Mouse (Mus musculus) CH12.LX (cell line): Measurements from ENCODE around the gene St6gal1. TPM values are rescaled to one million over a fixed set of nuclear protein-coding genes. Genes with fewer than 3 reads are reported as not detected.

Experiments
- DNase-seq: peaks from one replicate; pipeline ENCODE4 v3.0.0-alpha.2; 2013; ENCODE audit errors: extremely low read depth
- H3K27ac ChIP-seq: 2 replicates; pipeline ENCODE4 v1.5.1; 2012; ENCODE audit warnings: low read depth, mild to moderate bottlenecking, control low read depth, moderate library complexity; ENCODE audit not compliant: insufficient read depth
- H3K27me3 ChIP-seq: replicated peaks from 2 replicates; pipeline ENCODE3; 2012; ENCODE audit warnings: inconsistent platforms
- H3K36me3 ChIP-seq, 2 experiments: replicated peaks in 1 of 2; 2 replicates each; pipeline versions ENCODE3 to v1.6.1; 2012; ENCODE audit warnings: inconsistent platforms in 1 of 2, low read length in 1 of 2, mild to moderate bottlenecking in 1 of 2, mixed read lengths in 1 of 2, moderate library complexity in 1 of 2; ENCODE audit not compliant: control insufficient read depth in 1 of 2, insufficient read depth in 1 of 2
- H3K4me1 ChIP-seq, 2 experiments: 2 replicates each; pipeline ENCODE4 v1.6.1; 2012; ENCODE audit warnings: inconsistent platforms in 1 of 2, moderate library complexity in 1 of 2; ENCODE audit not compliant: insufficient read depth in 2 of 2, control insufficient read depth in 1 of 2
- H3K4me2 ChIP-seq: 2 replicates; pipeline ENCODE4 v1.6.1; 2012; ENCODE audit warnings: low read depth, mild to moderate bottlenecking, control low read depth; ENCODE audit not compliant: poor library complexity, insufficient read depth, severe bottlenecking
- H3K4me3 ChIP-seq, 3 experiments: fragments of 150-350 bp in 1 of 3; sonication (generic) in 1 of 3; replicated peaks in 1 of 3; 2 replicates each; pipeline versions ENCODE3 to v1.5.1; 2011 to 2012; ENCODE audit warnings: low read depth in 2 of 3, low read length in 2 of 3, mild to moderate bottlenecking in 2 of 3, moderate library complexity in 2 of 3, control low read depth in 1 of 3, improper control_type of control experiment in 1 of 3, inconsistent platforms in 1 of 3, mixed read lengths in 1 of 3; ENCODE audit not compliant: poor library complexity in 1 of 3
- H3K79me2 ChIP-seq: replicated peaks from 2 replicates; pipeline ENCODE4 v1.6.1; 2012; ENCODE audit warnings: mild to moderate bottlenecking, moderate library complexity; ENCODE audit not compliant: control insufficient read depth, poor library complexity, insufficient read depth, severe bottlenecking; ENCODE audit errors: extremely low read depth
- H3K9ac ChIP-seq: 2 replicates; pipeline ENCODE4 v1.6.1; 2012; ENCODE audit warnings: low read depth, mild to moderate bottlenecking, control low read depth, moderate library complexity; ENCODE audit not compliant: insufficient read depth
- H3K9me3 ChIP-seq: replicated peaks from 2 replicates; pipeline ENCODE3; 2012; ENCODE audit warnings: low read length, inconsistent platforms, mixed read lengths
- CHD1 ChIP-seq: IDR thresholded peaks from 2 replicates; pipeline ENCODE4 v1.6.1; 2012; ENCODE audit warnings: low read depth, low read length, improper control_type of control experiment, inconsistent platforms
- CTCF ChIP-seq, 2 experiments: IDR thresholded peaks in 1 of 2; conservative IDR thresholded peaks in 1 of 2; 2 replicates each; pipeline ENCODE4 v1.5.1; 2011 to 2012; ENCODE audit warnings: low read depth in 2 of 2, low read length in 2 of 2, improper control_type of control experiment in 1 of 2, inconsistent platforms in 1 of 2, mild to moderate bottlenecking in 1 of 2, moderate library complexity in 1 of 2
- ETS1 ChIP-seq: conservative IDR thresholded peaks from 2 replicates; pipeline ENCODE4 v1.6.1; 2012; ENCODE audit warnings: low read depth, mild to moderate bottlenecking, inconsistent platforms, low read length, improper control_type of control experiment, moderate library complexity
- IRF4 ChIP-seq: IDR thresholded peaks from 2 replicates; pipeline ENCODE4 v1.6.1; 2014; ENCODE audit warnings: low read depth, mild to moderate bottlenecking, inconsistent platforms, low read length, improper control_type of control experiment
- JUND ChIP-seq: conservative IDR thresholded peaks from 2 replicates; pipeline ENCODE4 v1.6.1; 2011; ENCODE audit warnings: low read depth, low read length, improper control_type of control experiment
- MAFK ChIP-seq: IDR thresholded peaks from 2 replicates; pipeline ENCODE4 v1.6.1; 2011; ENCODE audit warnings: low read length, improper control_type of control experiment; ENCODE audit not compliant: insufficient replicate concordance
- NELFE ChIP-seq: IDR thresholded peaks from 2 replicates; pipeline ENCODE4 v1.6.1; 2011; ENCODE audit warnings: low read depth, low read length, improper control_type of control experiment
- POLR2AphosphoS2 ChIP-seq: IDR thresholded peaks from 2 replicates; pipeline ENCODE4 v1.6.1; 2011; ENCODE audit warnings: low read depth, low read length, improper control_type of control experiment
- RAD21 ChIP-seq: IDR thresholded peaks from 2 replicates; pipeline ENCODE4 v1.6.1; 2011; ENCODE audit warnings: low read depth, mild to moderate bottlenecking, low read length, improper control_type of control experiment, moderate library complexity
- SIN3A ChIP-seq: IDR thresholded peaks from 2 replicates; pipeline ENCODE4 v1.6.1; 2012; ENCODE audit warnings: low read length, improper control_type of control experiment, inconsistent platforms
- SMC3 ChIP-seq: IDR thresholded peaks from 2 replicates; pipeline ENCODE4 v1.6.1; 2011; ENCODE audit warnings: low read depth, low read length, improper control_type of control experiment
- TBP ChIP-seq: conservative IDR thresholded peaks from 2 replicates; pipeline ENCODE4 v1.6.1; 2011; ENCODE audit warnings: low read depth, low read length, improper control_type of control experiment
- UBTF ChIP-seq: IDR thresholded peaks from 2 replicates; pipeline ENCODE4 v1.6.1; 2012; ENCODE audit warnings: low read depth, mild to moderate bottlenecking, inconsistent platforms, low read length, improper control_type of control experiment, moderate library complexity
- USF2 ChIP-seq: conservative IDR thresholded peaks from 2 replicates; pipeline ENCODE4 v1.6.1; 2011; ENCODE audit warnings: low read depth, low read length, improper control_type of control experiment
- ZKSCAN1 ChIP-seq: IDR thresholded peaks from 2 replicates; pipeline ENCODE4 v1.6.1; 2012; ENCODE audit warnings: low read depth, inconsistent platforms, low read length, improper control_type of control experiment, borderline replicate concordance
- ZNF384 ChIP-seq: IDR thresholded peaks from 2 replicates; pipeline ENCODE4 v1.6.1; 2012; ENCODE audit warnings: low read depth, low read length, improper control_type of control experiment, inconsistent platforms
- dilution Hi-C: fragments of 300-500 bp; cut with MboI; formaldehyde crosslinking; loops from 2 replicates; pipeline ENCODE4 v1.14.3; 2020; ENCODE audit warnings: low sequenced_read_pairs; ENCODE audit not compliant: extremely low pct_unique_long_range_greater_than_20kb, extremely low pct_ligation_motif_present
- in situ Hi-C: fragments of 300-500 bp; cut with MboI; formaldehyde crosslinking; loops from 3 replicates; pipeline ENCODE4 v1.14.3; 2019; ENCODE audit warnings: low sequenced_read_pairs, low pct_ligation_motif_present, low pct_unique_long_range_greater_than_20kb, mixed read lengths
- polyA plus RNA-seq: library from polyadenylated mRNA; unstranded; fragments of >175 nt; gene quantifications from 2 replicates; pipeline ENCODE4 v1.2.1, GENCODE M21; 2012; ENCODE audit warnings: low read depth; ENCODE audit not compliant: insufficient read length
- total RNA-seq, 2 experiments: library from RNA; depleted of rRNA; stranded (reverse); fragments of 300-350 nt in 1 of 2; fragments of >200 nt in 1 of 2; gene quantifications; 2 replicates each; pipeline ENCODE4 v1.2.3; 2012 to 2014

Gene St6gal1
- total and polyA plus RNA-seq, 3 experiments = 64.5 to 168 (median 67.8) TPM

DNA sequence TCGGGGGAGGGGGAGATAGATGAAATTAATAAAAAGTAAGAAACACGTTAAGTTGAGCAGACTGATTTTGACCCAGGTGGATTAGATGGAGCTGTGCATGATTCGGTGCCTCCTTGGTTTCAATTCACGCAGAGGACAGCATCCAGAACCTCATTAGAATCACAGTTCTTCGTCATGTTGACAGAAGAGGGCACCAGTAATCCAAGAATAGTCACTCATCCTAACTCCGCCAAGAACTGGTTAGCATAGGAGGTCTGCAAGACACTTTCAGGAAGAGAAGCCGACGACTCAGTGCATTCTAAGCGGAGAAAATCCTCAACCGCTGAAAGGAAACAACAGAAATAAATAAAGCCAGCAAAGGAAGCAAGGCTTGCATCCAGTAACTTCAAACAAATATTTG, 151.6 kb downstream of the St6gal1 start:
- no peak overlapping the region for H3K4me3 ChIP-seq
- H3K9me3 ChIP-seq = no peaks in the 10 kb centered on the region
- in situ Hi-C loops (no loop called here), dilution Hi-C loops (no loop called here)
- peaks cover 11 to 24% of the 10 kb centered on the region in 2 experiments for H3K4me1 ChIP-seq
- no peaks in the 10 kb centered on the region for H3K27me3 ChIP-seq
- H3K9ac ChIP-seq = no peak overlapping the region
- H3K27ac ChIP-seq = no peak overlapping the region
- H3K4me2 ChIP-seq = no peak overlapping the region
- H3K36me3 ChIP-seq = no peaks in the 10 kb centered on the region
- TF ChIP-seq CHD1 (no peak), MAFK (no peak), RAD21 (peak; percentile 24), ZKSCAN1 (no peak), CTCF (conservative IDR thresholded peaks at IDR 0.05 in 1 of 2, IDR thresholded peaks at IDR 0.05 in 1 of 2; ENCODE audit: low read depth in 2 of 2, low read length in 2 of 2) (peak in 1 of 2 experiments; percentile 23; a peak in 1 of 4 replicates)
- H3K79me2 ChIP-seq = no peaks in the 10 kb centered on the region
- DNase-seq = no peak

DNA sequence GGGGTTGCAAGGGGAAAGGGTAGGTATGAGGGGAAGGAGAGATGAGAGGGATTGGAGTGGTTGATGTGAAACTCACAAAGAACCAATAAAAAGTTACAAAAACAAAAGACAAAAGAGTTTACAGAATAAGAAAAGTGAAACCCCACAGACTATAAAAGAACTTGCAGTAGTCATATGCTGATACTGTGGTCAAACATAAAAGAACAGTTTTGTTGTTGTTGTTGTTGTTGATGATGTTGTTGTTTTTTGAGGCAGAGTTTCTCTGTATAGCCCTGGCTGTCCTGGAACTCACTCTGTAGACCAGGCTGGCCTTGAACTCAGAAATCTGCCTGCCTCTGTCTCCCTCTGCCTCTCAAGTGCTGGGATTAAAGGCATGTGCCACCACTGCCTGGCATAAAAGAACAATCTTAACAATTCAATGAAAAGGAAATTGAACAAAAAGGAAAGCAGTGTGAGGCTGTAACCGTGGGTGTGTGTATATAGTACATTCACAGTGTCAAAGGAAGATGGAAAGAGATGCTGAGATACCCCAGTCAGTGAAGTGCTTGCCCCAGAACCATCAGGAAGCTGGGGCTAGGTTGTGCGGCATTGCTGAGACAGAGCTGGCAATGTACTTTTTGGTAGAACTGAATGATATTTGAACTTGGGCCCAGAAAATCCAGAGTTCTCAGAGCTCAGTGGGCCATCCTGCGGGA, 155.1 kb downstream of the St6gal1 start:
- Histone ChIP-seq H3K9ac (no peak overlapping the region), H3K4me3 (no peak overlapping the region), H3K9me3 (peaks cover 5% of the 10 kb centered on the region), H3K79me2 (no peaks in the 10 kb centered on the region), H3K36me3 (no peaks in the 10 kb centered on the region), H3K4me2 (no peak overlapping the region), H3K27me3 (no peaks in the 10 kb centered on the region), H3K4me1 (peaks cover 8 to 24% of the 10 kb centered on the region in 2 experiments), H3K27ac (no peak overlapping the region)
- no peak for DNase-seq
- no peak for TF ChIP-seq SIN3A
- TF ChIP-seq UBTF = no peak
- no peak for TF ChIP-seq ZNF384
- no peak for TF ChIP-seq JUND
- TF ChIP-seq TBP = no peak
- no peak for TF ChIP-seq ZKSCAN1
- no peak for TF ChIP-seq NELFE
- no peak for TF ChIP-seq SMC3
- no peak for TF ChIP-seq POLR2AphosphoS2
- TF ChIP-seq ETS1 = no peak
- no peak for TF ChIP-seq IRF4
- TF ChIP-seq USF2 = no peak
- dilution Hi-C loops = no loop called here
- in situ Hi-C loops = no loop called here
